Comparison of ENCODE assay signal across 10 mouse cellular contexts in genomic region chr1:180356176-180356575, GRCm38 (mm10). TPM values are rescaled to one million over a fixed set of nuclear protein-coding genes. Genes with fewer than 3 reads are reported as not detected.
A peak's percentile ranks its signal among the peaks of the same experiment; 100 is the strongest.
DNase-seq lines count a peak whose midpoint lies in the region; ATAC-seq lines count a peak whose summit lies in the region.
"Had no signal": no experiment of that assay in that cellular context is flagged by ENCODE, and none has a peak within 500 bp of the region (broad histone marks: within the 10 kb centered on the region; RNA-seq: fewer than 3 reads in every experiment).

No protein-coding gene starts in this region.

- no peak overlapping the region for H3K4me2 ChIP-seq in heart, embryonic 13.5 days
- H3K4me2 ChIP-seq in neural tube, embryonic 13.5 days: no peak overlapping the region
- H3K4me2 ChIP-seq in liver, embryonic 13.5 days: no peak overlapping the region

- H3K27ac ChIP-seq in heart, embryonic 13.5 days (replicated peaks): peak overlapping the region; percentile 43
- H3K27ac ChIP-seq in neural tube, embryonic 13.5 days (replicated peaks): no peak overlapping the region
- H3K27ac ChIP-seq in liver, embryonic 13.5 days: peak overlapping the region; percentile 55

- peaks cover under 1% of the 10 kb centered on the region; the same call in 1 of the 2 replicates for H3K27me3 ChIP-seq in heart, embryonic 13.5 days (replicated peaks)
- no peaks in the 10 kb centered on the region for H3K27me3 ChIP-seq in neural tube, embryonic 13.5 days
- H3K27me3 ChIP-seq in liver, embryonic 13.5 days: no peaks in the 10 kb centered on the region

- peaks cover 78% of the 10 kb centered on the region for H3K4me1 ChIP-seq in heart, embryonic 13.5 days
- peaks cover 10% of the 10 kb centered on the region for H3K4me1 ChIP-seq in neural tube, embryonic 13.5 days (replicated peaks)
- H3K4me1 ChIP-seq in liver, embryonic 13.5 days (replicated peaks): peaks cover 53% of the 10 kb centered on the region

- intact Hi-C loops in heart, postnatal 25 days (cut with DNase I): no loop called here

- H3K36me3 ChIP-seq in heart, embryonic 13.5 days: peaks cover 3% of the 10 kb centered on the region; the same call in 1 of the 2 replicates
- no peaks in the 10 kb centered on the region for H3K36me3 ChIP-seq in neural tube, embryonic 13.5 days
- no peaks in the 10 kb centered on the region for H3K36me3 ChIP-seq in liver, embryonic 13.5 days

- WGBS in heart, embryonic 13.5 days: 70% methylated on average over 4 of the region's 4 CpGs
- 74% methylated on average over 4 of the region's 4 CpGs for WGBS in neural tube, embryonic 13.5 days
- WGBS in liver, embryonic 13.5 days (ENCODE audit: insufficient replicate concordance): 44% methylated on average over 4 of the region's 4 CpGs

- H3K9ac ChIP-seq in heart, embryonic 13.5 days: peak overlapping the region; percentile 26
- 0 out of 2 replicates have a peak overlapping the region, but pooled peaks have one; percentile 4 for H3K9ac ChIP-seq in neural tube, embryonic 13.5 days
- 0 out of 2 replicates have a peak overlapping the region, but pooled peaks have one; percentile 8 for H3K9ac ChIP-seq in liver, embryonic 13.5 days
- H3K9ac ChIP-seq: forebrain, postnatal 0 days had no signal

- ATAC-seq in heart, embryonic 13.5 days (ENCODE audit: extremely low read depth, insufficient number of reproducible peaks, low FRiP score, low TSS enrichment): no peak
- no peak for ATAC-seq in neural tube, embryonic 13.5 days (ENCODE audit: low read depth)
- no peak for ATAC-seq in liver, embryonic 13.5 days (ENCODE audit: low read depth)
- ATAC-seq: forebrain, postnatal 0 days had no signal

- DNase-seq in heart, postnatal 25 days (ENCODE audit: low spot score): no peak
- DNase-seq in neural tube, embryonic 10.5 days (ENCODE audit: extremely low spot score, low spot score): no peak
- DNase-seq in liver, embryonic 13.5 days: no peak
- DNase-seq in thymus, postnatal 25 days: peak; percentile 84
- no peak for DNase-seq in cerebellum, postnatal 14 days
- no peak for DNase-seq in embryo, embryonic 10.5 days (ENCODE audit: low spot score)
- DNase-seq: cerebellum, postnatal 25 days; forebrain, postnatal 0 days had no signal

- H3K4me3 ChIP-seq in heart, embryonic 13.5 days: no peak overlapping the region
- H3K4me3 ChIP-seq in neural tube, embryonic 13.5 days: no peak overlapping the region
- no peak overlapping the region for H3K4me3 ChIP-seq in liver, embryonic 13.5 days (replicated peaks)

- H3K9me3 ChIP-seq in heart, embryonic 13.5 days: no peaks in the 10 kb centered on the region
- no peaks in the 10 kb centered on the region for H3K9me3 ChIP-seq in neural tube, embryonic 13.5 days
- H3K9me3 ChIP-seq in liver, embryonic 13.5 days (replicated peaks): no peaks in the 10 kb centered on the region

RNA-seq across cellular contexts. Expression of gene Itpkb, which starts 25.9 kb away (rescaled TPM):
- polyA plus RNA-seq in heart, embryonic 13.5 days (2015; fragmentation: Nextera tagmentation; extraction: Ambion mirVana): 5.0 and 5.1 TPM in 2 replicates
- 10 to 100 TPM; 56.1 to 63.6 TPM for total RNA-seq in heart, postnatal 25 days (2021)
- 3.9 and 4.0 TPM in 2 replicates for polyA plus RNA-seq in neural tube, embryonic 13.5 days (2015; fragmentation: Nextera tagmentation; extraction: Ambion mirVana)
- 1.3 TPM in 2 replicates for polyA plus RNA-seq in liver, embryonic 13.5 days (2015; fragmentation: Nextera tagmentation; extraction: Ambion mirVana)
